Mouse (Mus musculus) spleen, adult 2 months (tissue): Measurements from ENCODE around the gene Rint1. TPM values are rescaled to one million over a fixed set of nuclear protein-coding genes. Genes with fewer than 3 reads are reported as not detected.
"Not testable (repeated sequence)": the region's sequence is repeated elsewhere in the genome, so short reads cannot be mapped to it uniquely, and the experiment has no call there.

ENCODE experiments used
- DNase-seq, 2 experiments: peaks; one replicate each; pipeline versions ENCODE4 v3.0.0 to v3.0.0-alpha.2; 2012 to 2021; ENCODE audit warnings: low spot score in 2 of 2, low read depth in 1 of 2
- H3K27ac ChIP-seq: fragments of 200-500 bp; 2 replicates; pipeline ENCODE4 v1.5.1; 2012; ENCODE audit warnings: low read length, inconsistent platforms; ENCODE audit not compliant: insufficient read depth
- H3K27me3 ChIP-seq: fragments of 200-500 bp; 2 replicates; pipeline ENCODE4 v1.6.1; 2012; ENCODE audit warnings: mild to moderate bottlenecking, moderate library complexity, low read length, inconsistent platforms; ENCODE audit not compliant: control insufficient read depth, insufficient read depth
- H3K36me3 ChIP-seq: fragments of 200-500 bp; 2 replicates; pipeline ENCODE4 v1.6.1; 2012; ENCODE audit warnings: mild to moderate bottlenecking, low read length, inconsistent platforms; ENCODE audit not compliant: control insufficient read depth, insufficient read depth
- H3K4me1 ChIP-seq: fragments of 200-500 bp; 2 replicates; pipeline ENCODE4 v1.6.1; 2011; ENCODE audit warnings: inconsistent platforms; ENCODE audit not compliant: control insufficient read depth, insufficient read depth, insufficient read length
- H3K4me3 ChIP-seq: fragments of 200-500 bp; 2 replicates; pipeline ENCODE4 v1.5.1; 2011; ENCODE audit warnings: mild to moderate bottlenecking, inconsistent platforms; ENCODE audit not compliant: insufficient read depth, insufficient read length; ENCODE audit errors: extremely low read depth
- CTCF ChIP-seq: fragments of 200-500 bp; IDR thresholded peaks from 2 replicates; pipeline ENCODE4 v1.5.1; 2011; ENCODE audit warnings: mild to moderate bottlenecking, inconsistent platforms; ENCODE audit not compliant: insufficient read depth, insufficient read length, insufficient replicate concordance; ENCODE audit errors: extremely low read depth
- POLR2A ChIP-seq: fragments of 200-500 bp; IDR thresholded peaks from 2 replicates; pipeline ENCODE4 v1.6.1; 2011; ENCODE audit warnings: low read depth, low read length, inconsistent platforms
- WGBS: fragments of 180-500 bp; shearing (Covaris S2); methylation state at CpG from one replicate; pipeline ENCODE4 v1.1.7; 2018; 5-methylcytosine and 5-hydroxymethylcytosine counted together
- polyA plus RNA-seq: library from polyadenylated mRNA; depleted of rRNA; stranded (reverse); fragments of >200 nt; gene quantifications from 2 replicates; pipeline ENCODE4 v1.2.3, GENCODE M21; 2012

Rint1 gene
- polyA plus RNA-seq, 1 experiment, result 7.2 TPM

DNA sequence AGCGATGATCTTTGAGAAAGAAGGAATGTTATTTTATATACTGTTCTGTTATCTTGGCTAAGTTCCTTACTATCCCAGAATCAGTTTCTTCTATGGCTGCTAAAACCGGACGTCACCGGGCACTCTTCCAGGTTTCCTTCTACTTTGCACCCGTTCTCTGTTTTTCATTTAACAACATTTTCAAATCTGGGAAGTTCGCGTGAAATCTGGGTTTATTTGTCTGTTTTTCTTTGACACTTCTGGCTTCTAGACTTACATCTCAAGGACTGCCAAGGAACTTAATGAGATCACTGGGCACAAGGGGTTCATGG, 57.0 kb downstream of the Rint1 start:
- no peak for DNase-seq
- no peaks in the 10 kb centered on the region for H3K27me3 ChIP-seq
- WGBS, result 24% methylated on average over 7 of the region's 7 CpGs
- no peaks in the 10 kb centered on the region for H3K4me1 ChIP-seq
- H3K4me3 ChIP-seq, result 0 out of 2 replicates have a peak overlapping the region, but pooled peaks have one; percentile 83
- peak overlapping the region; percentile 72; the same call in 1 of the 2 replicates for H3K27ac ChIP-seq
- TF ChIP-seq POLR2A, result no peak
- no peaks in the 10 kb centered on the region for H3K36me3 ChIP-seq

DNA sequence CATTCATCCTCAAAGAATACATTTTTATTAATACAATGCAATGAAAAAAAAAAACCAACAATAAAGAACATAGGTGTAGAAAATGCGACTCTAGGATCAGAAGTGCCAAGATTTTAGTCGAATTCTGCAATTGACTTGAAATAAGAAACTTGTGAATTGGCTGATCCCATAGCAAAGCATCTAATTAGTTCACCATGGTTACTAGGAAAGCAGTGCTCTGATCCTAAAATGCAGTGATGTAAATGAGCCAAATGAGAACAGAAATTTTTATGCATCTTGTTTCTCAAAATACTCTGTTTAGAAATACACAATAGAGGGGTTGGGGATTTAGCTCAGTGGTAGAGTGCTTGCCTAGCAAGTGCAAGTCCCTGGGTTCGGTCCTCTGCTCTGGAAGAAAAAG, 57.6 kb downstream of the Rint1 start:
- 84% methylated on average over 3 of the region's 3 CpGs for WGBS
- TF ChIP-seq POLR2A, result no peak
- TF ChIP-seq CTCF, result no peak
- no peaks in the 10 kb centered on the region for H3K36me3 ChIP-seq
- no peaks in the 10 kb centered on the region for H3K4me1 ChIP-seq
- H3K27ac ChIP-seq, result no peak overlapping the region
- DNase-seq, result no peak
- H3K4me3 ChIP-seq, result no peak overlapping the region
- no peaks in the 10 kb centered on the region for H3K27me3 ChIP-seq

DNA sequence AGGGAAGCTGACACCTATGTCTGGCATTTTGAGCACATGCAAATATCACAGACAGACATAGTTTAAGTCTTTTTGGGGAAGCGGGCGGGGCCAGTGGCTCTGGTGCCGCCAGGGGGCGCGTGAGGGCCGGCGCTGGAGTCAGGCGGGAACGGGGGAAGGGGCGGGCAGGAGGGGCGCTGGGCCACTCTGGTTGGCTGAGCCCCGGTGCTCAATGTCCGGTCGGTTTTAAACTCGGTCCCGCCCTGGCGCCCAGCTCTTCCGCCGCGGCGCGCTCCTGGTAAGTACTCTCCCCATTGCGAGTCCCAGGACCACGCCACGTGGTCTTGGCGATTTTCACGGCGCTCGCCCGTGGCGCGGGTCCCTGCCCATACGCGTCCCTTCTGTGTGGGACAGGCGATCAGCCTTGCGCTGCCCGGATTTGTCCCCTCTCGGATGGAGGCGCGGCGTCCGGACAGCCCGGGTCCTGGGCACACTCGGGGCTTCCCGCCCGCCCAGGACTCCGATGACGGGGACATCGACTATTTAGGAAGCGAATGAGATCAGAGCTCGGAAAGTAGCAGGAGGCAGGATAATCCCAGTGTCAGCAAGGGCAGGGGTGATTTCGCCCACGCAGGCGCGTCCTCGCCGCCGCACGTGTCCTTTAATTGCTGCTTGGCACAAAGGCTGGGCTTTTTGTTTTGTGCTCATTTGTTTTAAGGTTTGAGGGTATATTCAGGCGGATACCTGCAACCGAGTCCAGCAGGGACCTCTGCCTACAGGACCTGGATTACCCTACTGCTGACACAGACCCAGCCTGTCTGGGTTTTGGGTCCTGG, 63.0 kb downstream of the Rint1 start:
- H3K27ac ChIP-seq, result peak overlapping the region; percentile 79
- DNase-seq, result peak; percentile 72 to 92
- H3K27me3 ChIP-seq, result no peaks in the 10 kb centered on the region
- WGBS, result under 1% methylated on average over 56 of the region's 61 CpGs
- no peaks in the 10 kb centered on the region for H3K4me1 ChIP-seq
- H3K4me3 ChIP-seq, result peak overlapping the region; percentile 82
- H3K36me3 ChIP-seq, result peaks cover 22% of the 10 kb centered on the region
- TF ChIP-seq POLR2A, result peak; percentile 41; the same call in 1 of the 2 replicates
- peak; percentile 73 for TF ChIP-seq CTCF

DNA sequence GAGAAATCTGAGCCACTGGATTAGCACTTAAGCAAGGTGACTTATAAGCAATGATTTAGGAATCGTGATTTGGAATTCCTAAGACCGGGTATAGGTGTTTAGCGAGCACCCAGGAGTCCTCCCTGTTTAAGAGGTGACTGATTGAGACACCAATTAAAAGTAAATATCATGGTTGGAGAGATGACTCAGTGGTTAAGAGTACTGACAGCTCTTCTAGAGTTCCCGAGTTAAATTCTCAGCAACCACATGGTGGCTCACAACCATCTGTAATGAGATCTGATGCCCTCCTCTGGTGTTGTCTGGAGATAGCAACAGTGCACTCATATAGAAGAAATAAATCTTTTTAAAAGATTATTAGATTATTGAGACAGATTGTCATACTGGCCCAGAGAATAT, 63.6 kb downstream of the Rint1 start:
- not testable (repeated sequence) for H3K27me3 ChIP-seq, H3K4me1 ChIP-seq, DNase-seq
- WGBS, result 5% methylated on average over 4 of the region's 4 CpGs
- H3K36me3 ChIP-seq, result peaks cover 26% of the 10 kb centered on the region
- H3K27ac ChIP-seq, result peak overlapping the region; percentile 79; the same call in 1 of the 2 replicates
- H3K4me3 ChIP-seq, result peak overlapping the region; percentile 82

DNA sequence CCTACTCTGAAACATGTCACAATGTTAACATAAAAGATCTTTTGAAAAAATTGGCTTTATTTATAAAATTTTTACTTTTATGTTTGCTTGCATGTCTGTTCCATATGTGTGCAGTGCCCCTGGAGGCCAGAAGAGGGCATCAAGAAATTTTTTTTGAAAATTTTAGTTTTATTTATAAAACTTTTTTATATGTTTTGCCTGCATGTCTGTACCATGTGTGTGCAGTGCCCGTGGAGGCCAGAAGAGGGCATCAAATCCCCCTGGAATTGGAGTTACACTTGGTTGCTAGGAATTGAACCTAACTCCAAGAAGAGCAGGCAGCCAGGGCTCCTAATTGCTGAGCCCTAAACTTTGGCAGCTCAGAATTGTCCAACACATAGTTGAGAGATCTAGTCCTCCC, 65.4 kb downstream of the Rint1 start:
- peaks cover 32% of the 10 kb centered on the region for H3K36me3 ChIP-seq
- not testable (repeated sequence) for H3K4me3 ChIP-seq, H3K27ac ChIP-seq, DNase-seq, H3K4me1 ChIP-seq, H3K27me3 ChIP-seq
- 89% methylated on average over 1 of the region's 1 CpGs for WGBS

DNA sequence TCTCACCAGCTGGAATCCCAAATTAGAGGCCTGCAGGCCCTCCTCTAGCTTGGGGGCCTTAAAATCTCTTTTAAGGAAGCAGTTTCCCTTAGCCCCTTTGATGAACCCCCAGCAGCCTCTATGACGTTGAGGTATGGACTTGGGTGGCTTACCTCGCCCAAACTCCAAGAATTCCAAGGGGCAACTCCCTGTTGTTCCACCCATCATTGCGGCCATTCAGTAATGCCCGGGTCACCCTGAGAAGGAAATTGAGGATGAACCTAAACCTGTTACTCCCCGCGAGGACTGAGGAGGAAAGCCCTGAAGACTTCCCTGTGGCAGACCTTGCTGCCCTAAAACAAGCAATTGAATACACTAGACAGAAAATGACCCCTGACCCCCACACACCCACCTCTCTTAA, 68.0 kb downstream of the Rint1 start:
- Histone ChIP-seq H3K4me1 (no peaks in the 10 kb centered on the region), H3K27me3 (no peaks in the 10 kb centered on the region), H3K4me3 (no peak overlapping the region), H3K36me3 (peaks cover 36% of the 10 kb centered on the region), H3K27ac (no peak overlapping the region)
- TF ChIP-seq CTCF, result no peak
- no peak for TF ChIP-seq POLR2A
- WGBS, result 92% methylated on average over 6 of the region's 6 CpGs
- no peak for DNase-seq

DNA sequence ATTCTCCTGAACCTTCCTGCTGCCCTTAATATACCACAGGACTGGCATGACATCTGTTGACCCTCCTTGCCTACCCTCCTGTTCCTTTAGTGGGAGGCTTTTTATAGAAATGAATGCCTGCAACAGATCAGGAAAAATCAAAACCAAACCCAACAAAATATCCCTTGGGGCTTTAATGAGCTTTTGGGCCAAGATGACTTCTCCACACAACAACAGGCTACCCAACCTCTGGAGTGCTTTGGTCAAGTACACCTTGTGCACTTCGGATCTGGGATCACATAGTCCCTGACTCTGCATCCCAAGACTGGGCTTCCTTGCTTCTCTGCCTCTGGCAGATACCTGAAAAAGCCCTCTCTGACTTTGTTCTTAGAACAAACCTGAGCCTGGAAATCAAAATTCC, 68.7 kb downstream of the Rint1 start:
- 92% methylated on average over 1 of the region's 1 CpGs for WGBS
- Histone ChIP-seq H3K4me1 (no peaks in the 10 kb centered on the region), H3K27me3 (no peaks in the 10 kb centered on the region), H3K4me3 (no peak overlapping the region), H3K27ac (no peak overlapping the region), H3K36me3 (peaks cover 36% of the 10 kb centered on the region)
- TF ChIP-seq POLR2A, result no peak
- TF ChIP-seq CTCF, result no peak
- no peak for DNase-seq

DNA sequence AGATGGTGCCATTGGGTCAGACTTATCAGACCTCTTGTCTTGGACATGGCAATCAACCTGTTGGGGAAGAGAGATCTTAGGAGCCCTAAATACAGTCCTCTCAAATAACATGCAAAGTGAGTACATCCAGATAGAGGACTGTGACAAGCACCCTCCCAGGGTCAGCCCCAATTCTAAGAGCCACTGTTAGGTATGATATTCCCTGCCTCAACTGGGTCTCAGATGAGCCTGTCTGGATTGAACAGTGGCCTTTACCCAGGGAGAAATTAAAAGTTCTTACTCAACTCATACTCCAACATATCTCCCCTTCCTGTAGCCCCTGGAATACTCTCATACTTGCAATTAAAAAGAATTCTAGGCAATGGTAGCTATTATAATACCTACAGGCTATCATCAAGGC, 69.7 kb downstream of the Rint1 start:
- no peak for DNase-seq
- Histone ChIP-seq H3K27me3 (no peaks in the 10 kb centered on the region), H3K4me3 (no peak overlapping the region), H3K36me3 (peaks cover 36% of the 10 kb centered on the region), H3K4me1 (no peaks in the 10 kb centered on the region), H3K27ac (no peak overlapping the region)
- no peak for TF ChIP-seq CTCF
- TF ChIP-seq POLR2A, result no peak
